Mouse (Mus musculus) embryonic stem cell, embryonic (primary cell): ENCODE results near the gene Dscaml1.

ENCODE experiments used
- CTCF ChIA-PET, 4 experiments: fragments of 300-600 bp in 2 of 4; fragments of 350-600 bp in 2 of 4; sonication (Branson Sonifier 250); formaldehyde crosslinking; loops; one replicate each; lab custom pipeline; 2022; ENCODE audit warnings: inconsistent platforms in 2 of 4; lab: Charles Lee
- POLR2A ChIA-PET, 4 experiments: fragments of 300-600 bp in 2 of 4; fragments of 350-600 bp in 2 of 4; sonication (Branson Sonifier 250); formaldehyde crosslinking; loops; one replicate each; lab custom pipeline; 2022; ENCODE audit warnings: antibody characterized with exemption in 4 of 4, inconsistent platforms in 1 of 4; lab: Charles Lee

Dscaml1 gene

DNA sequence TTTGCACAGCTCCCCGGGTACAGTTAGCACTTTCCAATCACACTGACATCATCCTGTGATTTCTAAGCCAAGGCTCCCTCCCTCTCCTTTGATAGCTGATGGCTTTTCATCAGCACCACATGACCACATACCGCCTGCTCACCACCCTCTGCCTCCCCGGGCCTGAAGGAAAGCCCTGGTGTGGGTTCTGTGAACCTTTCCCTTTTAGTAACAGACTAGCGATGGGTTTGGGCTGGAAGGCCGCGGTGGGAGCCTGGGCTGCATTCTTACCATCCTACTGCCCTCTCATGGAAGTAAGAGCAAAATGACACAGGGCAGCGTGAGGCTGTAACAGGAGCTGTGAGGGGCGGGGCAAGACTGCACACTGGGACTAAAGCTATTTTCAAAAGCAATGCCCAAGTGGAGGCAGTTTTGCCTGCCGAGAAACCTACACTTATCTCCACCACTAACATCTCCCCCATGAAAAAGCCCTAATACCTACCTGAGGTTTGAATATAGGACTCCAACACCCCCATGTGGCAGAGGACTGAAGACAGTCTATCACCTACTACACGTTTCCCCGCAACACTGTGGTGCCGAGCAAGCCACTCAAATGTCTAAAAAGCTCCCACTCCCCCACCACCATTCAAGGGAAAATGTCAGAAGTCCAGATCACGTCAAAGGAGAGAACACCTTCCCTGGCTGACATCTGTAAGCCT lies 372.2 kb downstream of the Dscaml1 start:
- ChIA-PET CTCF (interaction anchor here in 3 of 4 experiments (0.6 to 1.9 kb wide), 17 partner anchors 9 to 746 kb away, joined by 3 to 8 read pairs (median 4); partner anchors contain the start of genes Cep164 (in 1 of the 3) and Il10ra (in 1 of the 3)), POLR2A (interaction anchor here in 2 of 4 experiments (1.0 to 1.6 kb wide), 5 partner anchors 8 to 32 kb away, joined by 4 to 6 read pairs (median 4); no protein-coding TSS in a partner anchor)

DNA sequence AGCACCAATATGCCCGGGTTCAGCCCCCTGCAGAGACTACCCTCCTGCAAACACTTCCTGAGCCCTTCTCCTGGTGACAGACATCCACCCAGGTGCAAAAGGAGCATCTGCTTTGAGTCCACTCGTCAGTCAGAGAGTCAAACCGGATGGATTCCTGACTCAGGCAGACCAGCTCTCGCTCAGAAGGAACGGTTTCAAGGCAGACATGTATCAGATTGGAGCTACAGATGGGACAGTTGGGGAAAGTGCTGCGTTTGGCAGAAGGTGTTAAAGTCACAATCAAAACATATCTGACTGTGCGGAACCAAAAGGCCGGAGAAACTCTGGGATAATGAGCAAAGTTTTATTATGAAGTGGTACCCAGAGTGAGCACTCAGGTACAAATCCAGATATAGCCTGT lies 373.0 kb downstream of the Dscaml1 start:
- CTCF ChIA-PET = interaction anchor here in 2 of 4 experiments (0.9 to 1.7 kb wide), 3 partner anchors 29 to 384 kb away, joined by 3 to 7 read pairs (median 5); no protein-coding TSS in a partner anchor
- POLR2A ChIA-PET = interaction anchor here in 2 of 4 experiments (1.0 to 1.4 kb wide), 3 partner anchors 9 to 31 kb away, joined by 4 to 6 read pairs (median 4); no protein-coding TSS in a partner anchor
